ENCODE assay signal across 12 mouse cellular contexts in genomic region chr6:67069219-67069762, GRCm38 (mm10). TPM values are rescaled to one million over a fixed set of nuclear protein-coding genes. Genes with fewer than 3 reads are reported as not detected.
A peak's percentile ranks its signal among the peaks of the same experiment; 100 is the strongest.
DNase-seq lines count a peak whose midpoint lies in the region; ATAC-seq and TF ChIP-seq lines count a peak whose summit lies in the region.
"Had no signal": no experiment of that assay in that cellular context is flagged by ENCODE, and none has a peak within 500 bp of the region (broad histone marks: within the 10 kb centered on the region; RNA-seq: fewer than 3 reads in every experiment).

No protein-coding gene starts in this region.

- no peaks in the 10 kb centered on the region for H3K27me3 ChIP-seq in thymus, adult 2 months (ENCODE audit: control insufficient read depth, insufficient read depth, low read length)
- H3K27me3 ChIP-seq in lung, postnatal 0 days (replicated peaks; ENCODE audit: insufficient read depth, low read length): no peaks in the 10 kb centered on the region
- H3K27me3 ChIP-seq in stomach, embryonic 16.5 days (ENCODE audit: control insufficient read depth, insufficient read depth, low read length): no peaks in the 10 kb centered on the region
- H3K27me3 ChIP-seq in forebrain, embryonic 16.5 days (replicated peaks; ENCODE audit: control insufficient read depth, insufficient read depth, low read length): no peaks in the 10 kb centered on the region
- no peaks in the 10 kb centered on the region for H3K27me3 ChIP-seq in kidney, embryonic 15.5 days
- H3K27me3 ChIP-seq: hindbrain, embryonic 15.5 days had no signal

- H3K4me2 ChIP-seq in lung, postnatal 0 days (replicated peaks; ENCODE audit: low read depth, low read length): no peak overlapping the region
- peak overlapping the region; percentile 40 for H3K4me2 ChIP-seq in stomach, embryonic 16.5 days (ENCODE audit: low read depth, low read length)
- H3K4me2 ChIP-seq in forebrain, embryonic 16.5 days (ENCODE audit: low read length): no peak overlapping the region
- no peak overlapping the region for H3K4me2 ChIP-seq in kidney, embryonic 15.5 days
- H3K4me2 ChIP-seq: hindbrain, embryonic 15.5 days had no signal

- H3K36me3 ChIP-seq in thymus, adult 2 months (ENCODE audit: control insufficient read depth, insufficient read depth, low read length): no peaks in the 10 kb centered on the region
- H3K36me3 ChIP-seq in lung, postnatal 0 days (ENCODE audit: insufficient read depth, low read length): no peaks in the 10 kb centered on the region
- H3K36me3 ChIP-seq in stomach, embryonic 16.5 days (ENCODE audit: control insufficient read depth, insufficient read depth, low read length): no peaks in the 10 kb centered on the region
- no peaks in the 10 kb centered on the region for H3K36me3 ChIP-seq in forebrain, embryonic 16.5 days (ENCODE audit: control insufficient read depth, insufficient read depth)
- H3K36me3 ChIP-seq in kidney, embryonic 15.5 days: no peaks in the 10 kb centered on the region
- H3K36me3 ChIP-seq: hindbrain, embryonic 15.5 days; midbrain, embryonic 10.5 days had no signal

- TF ChIP-seq POLR2A in thymus, adult 2 months (IDR thresholded peaks at IDR 0.05; ENCODE audit: control insufficient read depth, extremely low read depth, insufficient read depth, low read length, poor library complexity): no peak

- H3K27ac ChIP-seq in gastrocnemius, adult 2 months: peak overlapping the region; percentile 52
- H3K27ac ChIP-seq in thymus, adult 2 months (ENCODE audit: control insufficient read depth, insufficient read depth, low read length): no peak overlapping the region
- H3K27ac ChIP-seq in lung, postnatal 0 days (ENCODE audit: low read length): peak overlapping the region; percentile 68
- peak overlapping the region; percentile 79 for H3K27ac ChIP-seq in stomach, embryonic 16.5 days (ENCODE audit: low read length)
- H3K27ac ChIP-seq in forebrain, embryonic 16.5 days (ENCODE audit: low read length): no peak overlapping the region
- no peak overlapping the region for H3K27ac ChIP-seq in kidney, embryonic 15.5 days
- H3K27ac ChIP-seq: hindbrain, embryonic 15.5 days; midbrain, embryonic 10.5 days had no signal

- no peak overlapping the region for H3K9ac ChIP-seq in lung, postnatal 0 days (replicated peaks; ENCODE audit: low read depth)
- H3K9ac ChIP-seq in stomach, embryonic 16.5 days (ENCODE audit: low read length): peak overlapping the region; percentile 28; the same call in 1 of the 2 replicates
- H3K9ac ChIP-seq in forebrain, embryonic 16.5 days (replicated peaks; ENCODE audit: low read depth, low read length): no peak overlapping the region
- H3K9ac ChIP-seq in kidney, embryonic 15.5 days: no peak overlapping the region
- H3K9ac ChIP-seq: forebrain, postnatal 0 days; hindbrain, embryonic 15.5 days had no signal

- H3K4me3 ChIP-seq in gastrocnemius, adult 2 months: peak overlapping the region; percentile 54
- H3K4me3 ChIP-seq in thymus, adult 2 months (ENCODE audit: control insufficient read depth, insufficient read depth, low read length): no peak overlapping the region
- H3K4me3 ChIP-seq in lung, postnatal 0 days (ENCODE audit: low read depth, low read length): no peak overlapping the region
- H3K4me3 ChIP-seq in stomach, embryonic 16.5 days (replicated peaks; ENCODE audit: low read length): no peak overlapping the region
- H3K4me3 ChIP-seq in forebrain, embryonic 16.5 days (replicated peaks; ENCODE audit: low read length): no peak overlapping the region
- no peak overlapping the region for H3K4me3 ChIP-seq in kidney, embryonic 15.5 days (replicated peaks)
- H3K4me3 ChIP-seq: hindbrain, embryonic 15.5 days; midbrain, embryonic 10.5 days had no signal

- intact Hi-C loops in gastrocnemius, adult 2 months (cut with DNase I): no loop called here

- no peak for TF ChIP-seq CTCF in gastrocnemius, adult 2 months (IDR thresholded peaks at IDR 0.05)
- TF ChIP-seq CTCF in thymus, adult 2 months (IDR thresholded peaks at IDR 0.05; ENCODE audit: borderline replicate concordance, control insufficient read depth, extremely low read depth, insufficient read depth, low read length, poor library complexity): no peak
- TF ChIP-seq CTCF in lung, postnatal 0 days (IDR thresholded peaks at IDR 0.05): no peak

- no peak for TF ChIP-seq EP300 in lung, postnatal 0 days (IDR thresholded peaks at IDR 0.05)

- H3K4me1 ChIP-seq in thymus, adult 2 months (replicated peaks; ENCODE audit: control insufficient read depth, insufficient read depth, low read length): peaks cover 4% of the 10 kb centered on the region
- H3K4me1 ChIP-seq in lung, postnatal 0 days (ENCODE audit: insufficient read depth, low read depth, low read length): no peaks in the 10 kb centered on the region
- peaks cover 20% of the 10 kb centered on the region for H3K4me1 ChIP-seq in stomach, embryonic 16.5 days (ENCODE audit: control insufficient read depth, insufficient read depth, low read length)
- H3K4me1 ChIP-seq in forebrain, embryonic 16.5 days (replicated peaks; ENCODE audit: control insufficient read depth, insufficient read depth, low read length): peaks cover 4% of the 10 kb centered on the region; the same call in 1 of the 2 replicates
- H3K4me1 ChIP-seq in kidney, embryonic 15.5 days: no peaks in the 10 kb centered on the region; the same call in 1 of the 2 replicates
- H3K4me1 ChIP-seq: hindbrain, embryonic 15.5 days; midbrain, embryonic 10.5 days had no signal

- no peaks in the 10 kb centered on the region for H3K9me3 ChIP-seq in lung, postnatal 0 days (ENCODE audit: low read length)
- H3K9me3 ChIP-seq in stomach, embryonic 16.5 days (replicated peaks; ENCODE audit: control insufficient read depth, low read length): no peaks in the 10 kb centered on the region
- H3K9me3 ChIP-seq in forebrain, embryonic 16.5 days (ENCODE audit: control insufficient read depth, low read length): no peaks in the 10 kb centered on the region
- no peaks in the 10 kb centered on the region for H3K9me3 ChIP-seq in kidney, embryonic 15.5 days (replicated peaks)
- H3K9me3 ChIP-seq: hindbrain, embryonic 15.5 days; midbrain, embryonic 10.5 days had no signal

- ATAC-seq in lung, postnatal 0 days: peak; percentile 72
- no peak for ATAC-seq in stomach, embryonic 16.5 days (ENCODE audit: insufficient read depth, low FRiP score)
- ATAC-seq in forebrain, embryonic 16.5 days: no peak
- ATAC-seq in kidney, embryonic 15.5 days (replicated peaks; ENCODE audit: low FRiP score): no peak

- no peak for DNase-seq in gastrocnemius, adult 2 months
- no peak for DNase-seq in gastrocnemius, postnatal 10 days
- peak; percentile 20 for DNase-seq in thymus, postnatal 25 days
- DNase-seq in thymus, adult 2 months: no peak
- peak; percentile 77 for DNase-seq in lung, postnatal 0 days (ENCODE audit: low spot score)
- DNase-seq: adrenal gland, adult 8-10 months had no signal

- 35% methylated on average over 8 of the region's 8 CpGs for WGBS in thymus, adult 2 months
- WGBS in lung, postnatal 0 days: 59% methylated on average over 8 of the region's 8 CpGs
- 65% methylated on average over 8 of the region's 8 CpGs for WGBS in stomach, embryonic 16.5 days
- 89% methylated on average over 8 of the region's 8 CpGs for WGBS in forebrain, embryonic 16.5 days
- 74% methylated on average over 8 of the region's 8 CpGs for WGBS in kidney, embryonic 15.5 days

RNA-seq across cellular contexts. Expression of gene Gadd45a, which starts 32.0 kb away (rescaled TPM):
- 10 to 100 TPM; 27.6 to 38.9 TPM for total RNA-seq in gastrocnemius, adult 2 months (2021)
- 10 to 100 TPM; 43.1 to 82.0 TPM for total RNA-seq in gastrocnemius, postnatal 10 days (2021)
- 44.9 and 45.4 TPM in 2 replicates for polyA plus RNA-seq in thymus, adult 2 months (2012; rRNA removed)
- polyA plus RNA-seq in lung, postnatal 0 days (2015; fragmentation: Nextera tagmentation; extraction: Ambion mirVana): 34.7 and 35.7 TPM in 2 replicates
- polyA plus RNA-seq in stomach, embryonic 16.5 days (2015; fragmentation: Nextera tagmentation; extraction: Ambion mirVana): 18.1 and 18.3 TPM in 2 replicates
- polyA plus RNA-seq in forebrain, embryonic 16.5 days (2015; fragmentation: Nextera tagmentation; extraction: Ambion mirVana): 7.2 and 7.5 TPM in 2 replicates
- polyA plus RNA-seq in kidney, embryonic 15.5 days (2015; fragmentation: Nextera tagmentation; extraction: Ambion mirVana): 32.7 and 41.2 TPM in 2 replicates

Comparison
In these comparisons a context has a peak if more than half of its experiments do, and no peak if none do; other contexts are left out.
1. DNase-seq: peak in thymus, postnatal 25 days (single experiment) and lung, postnatal 0 days (single experiment); none in gastrocnemius, adult 2 months (single experiment), gastrocnemius, postnatal 10 days (single experiment) and thymus, adult 2 months (single experiment).
2. H3K27ac ChIP-seq: peak in gastrocnemius, adult 2 months (single experiment), lung, postnatal 0 days (single experiment) and stomach, embryonic 16.5 days (single experiment); none in thymus, adult 2 months (single experiment), forebrain, embryonic 16.5 days (single experiment) and kidney, embryonic 15.5 days (single experiment).